Mouse (Mus musculus): ENCODE results near the gene Fbxw4.
A peak's percentile ranks its signal among the peaks of the same experiment; 100 is the strongest.

The Fbxw4 gene

GRCm38 (mm10) chr19:45659738-45660502 is at the start of gene Fbxw4:
TSS of gene Fbxw4 (minus strand) at chr19:45660312.
- no peak for DNase-seq (ENCODE audit: low read depth)

GRCm38 (mm10) chr19:45708704-45709103 is 48.6 kb upstream of the Fbxw4 start:
- DNase-seq (ENCODE audit: low read depth) = no peak

- no peak for DNase-seq (ENCODE audit: low read depth)
Observed at GRCm38 (mm10) chr19:45696281-45696600, 36.1 kb upstream of the Fbxw4 start.

GRCm38 (mm10) chr19:45695496-45696280 is 35.6 kb upstream of the Fbxw4 start:
- DNase-seq (ENCODE audit: low read depth) = no peak

DNA sequence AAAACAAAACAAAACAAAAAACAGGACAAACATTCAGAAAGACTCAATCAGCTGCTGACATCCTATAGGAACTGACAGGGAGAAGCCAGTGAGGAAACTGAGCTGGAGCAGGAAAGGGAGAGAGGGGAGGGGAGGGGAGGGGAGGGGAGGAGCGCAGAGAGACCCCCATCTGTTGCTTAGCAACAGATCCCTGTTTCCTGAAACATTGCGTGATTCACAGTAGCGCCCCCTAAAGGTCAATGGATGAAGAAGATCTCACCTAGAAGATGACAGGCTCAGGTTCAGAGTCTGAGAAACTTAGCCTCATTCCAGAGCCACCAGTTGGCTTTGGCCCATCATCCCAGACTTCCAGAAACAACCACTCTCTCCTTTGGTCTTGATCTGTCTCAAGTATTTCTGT is 33.9 kb upstream of the Fbxw4 start:
- DNase-seq (ENCODE audit: low read depth) = peak; percentile 24

DNA sequence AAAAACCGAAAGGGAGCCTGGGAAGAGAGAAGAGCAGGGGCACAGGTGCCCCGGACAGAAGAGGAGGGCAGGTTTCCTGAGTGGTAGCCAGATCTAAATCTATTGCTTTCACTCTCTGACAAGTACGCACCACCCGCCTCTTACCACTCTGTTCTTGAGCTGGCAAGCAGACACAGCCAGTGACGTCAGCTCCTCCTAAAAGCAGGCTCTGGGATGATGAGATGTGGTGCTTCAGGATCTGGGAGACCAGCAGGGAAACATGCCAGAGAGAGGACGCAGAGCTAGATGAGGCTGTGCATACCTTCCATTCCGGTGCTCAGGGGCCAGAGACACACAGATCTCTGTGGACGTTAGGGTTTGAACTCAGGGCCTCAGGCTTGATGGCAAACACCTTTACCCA is 32.1 kb upstream of the Fbxw4 start:
- DNase-seq (ENCODE audit: low read depth) = no peak

DNA sequence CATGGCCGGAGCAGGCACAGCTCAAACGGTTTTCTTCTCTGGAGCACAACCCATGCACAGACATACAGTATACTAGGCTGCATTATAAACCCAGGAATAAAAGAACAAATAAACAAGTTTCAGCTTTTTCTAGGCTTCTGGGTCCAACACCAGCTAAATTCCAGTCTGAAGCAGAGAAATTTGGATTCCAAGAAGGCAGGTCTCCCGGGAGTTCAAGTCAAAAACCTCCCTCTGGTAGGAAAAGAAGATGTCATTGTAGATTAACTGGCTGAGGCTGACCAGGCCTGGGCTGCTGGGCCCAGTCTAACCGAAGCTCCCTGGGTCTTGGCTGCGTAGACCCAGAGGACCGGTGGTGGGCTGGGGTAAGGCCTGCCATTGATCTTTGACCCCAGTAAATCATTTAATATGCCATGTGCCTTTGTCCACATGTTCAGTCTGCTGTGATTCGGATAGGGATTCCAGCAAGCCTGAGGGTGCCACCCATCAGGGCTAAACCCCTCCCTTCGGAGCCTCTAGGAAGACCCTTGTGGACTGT is 31.0 kb upstream of the Fbxw4 start:
- no peak for DNase-seq (ENCODE audit: low read depth)

DNA sequence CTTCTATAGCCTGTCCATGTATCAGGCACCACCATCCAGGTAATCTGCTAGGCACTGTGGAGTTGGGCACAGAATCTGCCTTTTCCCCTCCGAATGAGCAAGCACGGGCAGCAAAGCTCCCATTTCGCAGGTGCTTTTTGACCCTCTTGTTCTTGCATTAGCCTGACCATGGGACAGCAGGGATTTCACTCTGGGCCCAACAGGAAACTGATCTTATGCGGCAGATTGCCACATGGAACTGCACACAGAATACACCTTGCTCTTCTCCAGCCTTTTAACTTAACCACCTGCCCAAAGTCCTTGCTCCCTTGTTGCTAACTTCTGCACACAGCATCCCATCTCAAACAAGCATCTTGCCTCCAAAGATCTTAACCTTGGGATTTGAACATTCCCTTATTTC is 26.9 kb upstream of the Fbxw4 start:
- no peak for DNase-seq (ENCODE audit: low read depth)

DNA sequence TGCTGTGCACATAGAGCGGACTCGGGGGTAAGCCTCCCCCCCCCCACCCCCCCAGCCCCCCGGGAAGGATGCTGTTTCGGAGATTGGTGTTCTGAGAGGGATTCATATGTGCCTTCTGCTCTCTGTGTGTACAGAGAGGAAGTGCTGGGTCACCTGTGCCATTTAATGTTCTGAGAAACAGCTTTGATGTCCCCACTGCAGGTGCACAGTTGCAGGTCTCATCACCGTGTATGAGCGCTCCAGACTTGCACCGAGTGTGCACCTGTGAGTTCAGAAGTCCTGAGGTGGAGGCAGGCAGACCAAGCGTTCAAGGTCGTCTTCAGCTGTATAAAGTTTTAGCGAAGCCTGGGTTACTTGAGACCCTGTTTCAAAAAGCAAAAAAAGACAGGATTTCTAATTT is 23.6 kb upstream of the Fbxw4 start:
- no peak for DNase-seq (ENCODE audit: low read depth)

- peak; percentile 15 for DNase-seq (ENCODE audit: low read depth)
Observed at GRCm38 (mm10) chr19:45680495-45681130, 20.5 kb upstream of the Fbxw4 start.

DNA sequence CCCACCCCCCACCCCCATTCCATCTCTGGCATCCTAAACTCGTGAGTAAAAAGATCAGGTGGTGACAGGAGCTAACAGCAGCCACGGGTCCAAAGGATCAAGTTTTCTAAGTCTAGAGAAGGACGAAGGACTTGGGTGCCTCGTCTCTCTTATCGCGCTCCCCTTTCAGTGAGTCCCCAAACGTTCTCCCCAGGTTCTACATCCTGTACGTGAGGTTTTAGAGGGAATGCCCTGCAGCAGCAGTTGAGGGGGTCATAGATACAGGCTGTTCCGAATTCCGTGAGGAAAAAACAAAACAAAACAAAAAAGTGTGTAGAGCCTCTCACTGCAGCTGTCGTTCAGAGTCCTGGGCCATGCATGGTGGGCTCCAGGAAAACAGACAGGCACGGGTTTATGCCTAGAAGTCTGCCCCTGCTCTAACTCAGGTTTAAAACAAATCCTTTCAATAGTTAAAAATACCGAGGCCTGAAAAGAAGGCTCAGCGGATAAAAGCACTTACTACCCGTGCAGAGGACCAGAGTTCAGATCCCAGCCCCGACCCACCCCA is 16.7 kb upstream of the Fbxw4 start:
- DNase-seq (ENCODE audit: low read depth) = no peak

GRCm38 (mm10) chr19:45675720-45676581 is 15.8 kb upstream of the Fbxw4 start:
- DNase-seq (ENCODE audit: low read depth) = no peak

- DNase-seq (ENCODE audit: low read depth) = no peak
Observed at GRCm38 (mm10) chr19:45675196-45675595, 15.1 kb upstream of the Fbxw4 start.

GRCm38 (mm10) chr19:45672971-45673370 is 12.9 kb upstream of the Fbxw4 start:
- no peak for DNase-seq (ENCODE audit: low read depth)

DNA sequence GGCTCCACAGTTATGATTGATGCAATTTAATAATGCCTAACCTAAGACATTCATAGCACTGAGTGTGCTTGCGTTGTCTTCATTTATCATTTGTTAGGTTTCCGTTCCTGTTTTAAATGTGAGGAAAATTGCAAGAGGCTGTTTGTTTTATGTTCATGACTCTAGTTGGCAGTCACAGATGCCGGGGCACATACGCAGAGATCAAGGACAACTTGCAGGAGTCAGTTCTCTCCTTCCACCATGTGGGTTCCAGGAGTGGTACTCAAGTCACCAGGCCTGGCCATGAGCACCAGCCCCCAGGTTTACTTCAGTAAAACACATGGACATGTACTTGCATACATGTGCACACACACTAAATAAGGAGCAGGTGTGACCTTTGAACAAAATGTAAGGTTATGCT is 8.9 kb upstream of the Fbxw4 start:
- no peak for DNase-seq (ENCODE audit: low read depth)

DNA sequence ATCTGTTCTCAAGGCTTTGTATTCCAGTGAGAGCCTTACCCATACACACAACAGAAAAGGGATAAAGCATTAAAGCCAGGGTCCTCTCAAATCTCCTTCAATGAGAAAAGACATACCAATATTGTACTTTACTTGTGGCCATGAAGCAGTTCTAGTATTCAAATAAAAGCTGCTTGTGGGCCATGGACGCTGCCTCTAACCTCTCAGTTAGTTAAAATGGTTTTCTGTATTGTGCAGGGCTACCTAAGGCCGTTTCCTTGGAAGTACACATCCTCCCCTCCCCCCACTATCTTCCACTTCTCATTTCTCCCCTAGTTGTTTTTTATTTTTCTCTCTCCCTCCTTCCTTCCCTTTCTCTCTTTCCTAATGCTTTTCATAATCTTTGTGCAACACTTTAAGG is 3.7 kb upstream of the Fbxw4 start:
- DNase-seq (ENCODE audit: low read depth) = no peak

- DNase-seq (ENCODE audit: low read depth) = peak; percentile 50
Observed at GRCm38 (mm10) chr19:45660503-45660790, 335 bp upstream of the Fbxw4 start.

DNA sequence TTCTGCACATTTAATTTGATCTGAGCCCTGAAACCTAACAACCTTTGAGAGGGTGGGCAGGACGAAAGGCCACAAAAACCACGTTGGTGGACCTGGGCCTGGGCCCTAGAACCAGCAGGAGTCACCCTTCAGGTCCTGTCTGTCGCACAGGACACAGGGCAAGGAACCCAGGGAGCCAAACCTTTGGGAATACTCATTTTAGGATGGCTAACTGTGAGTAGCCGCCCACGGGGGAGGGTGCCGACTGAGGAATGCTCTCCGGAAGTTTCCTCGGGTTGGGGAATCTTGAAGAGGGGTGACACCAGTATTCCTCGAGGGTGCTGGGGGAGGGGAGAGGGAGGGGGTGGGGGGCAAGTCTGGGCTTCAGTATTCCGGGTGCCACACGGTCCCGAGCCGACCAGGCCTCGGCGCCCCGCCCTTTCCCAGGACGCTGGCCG is 793 bp downstream of the Fbxw4 start:
- DNase-seq (ENCODE audit: low read depth) = no peak

DNA sequence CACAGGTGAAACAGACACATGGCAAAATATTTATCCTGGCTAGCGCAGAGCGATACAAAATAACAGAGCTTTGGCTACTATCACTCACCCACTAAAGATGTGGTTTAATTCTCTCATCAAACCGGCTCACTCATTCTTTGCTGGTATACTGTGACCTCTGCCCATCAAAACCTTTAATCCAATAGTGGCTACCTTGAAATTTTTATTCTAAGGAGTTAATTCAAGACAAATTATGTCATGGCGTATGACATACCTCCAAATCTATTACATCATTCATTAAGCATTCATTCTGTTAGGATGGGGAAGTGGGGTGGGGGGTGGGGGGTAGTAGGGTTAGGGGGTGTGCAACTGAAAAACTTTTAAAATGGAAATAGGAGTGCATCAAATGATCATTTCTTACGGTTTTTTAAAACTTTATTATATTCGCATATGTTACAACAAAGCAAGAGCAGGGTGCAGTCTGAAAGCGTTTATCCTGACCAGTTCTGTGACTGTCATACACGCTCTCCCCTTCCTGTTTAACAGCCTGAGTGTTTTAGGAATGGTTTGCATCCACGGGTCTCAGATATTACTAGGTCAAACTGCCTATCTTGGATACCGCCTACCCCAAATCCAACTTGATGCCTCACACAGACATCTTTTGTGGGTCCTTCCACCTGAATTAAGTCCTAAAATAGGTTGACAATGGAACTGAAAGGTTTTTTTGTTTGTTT is 1.4 kb downstream of the Fbxw4 start:
- DNase-seq (ENCODE audit: low read depth) = peak; percentile 34

GRCm38 (mm10) chr19:45657828-45658227 is 2.3 kb downstream of the Fbxw4 start:
- DNase-seq (ENCODE audit: low read depth) = peak; percentile 72
